ENCODE assay signal across 7 mouse cellular contexts in genomic region chr7:44398570-44398969, GRCm38 (mm10). TPM values are rescaled to one million over a fixed set of nuclear protein-coding genes. Genes with fewer than 3 reads are reported as not detected.
DNase-seq lines count a peak whose midpoint lies in the region; ATAC-seq and TF ChIP-seq lines count a peak whose summit lies in the region.

No protein-coding gene starts in this region.

- 22% methylated on average over 3 of the region's 3 CpGs for WGBS in lung, embryonic 15.5 days

- no peaks in the 10 kb centered on the region for H3K9me3 ChIP-seq in G1E (replicated peaks)
- no peaks in the 10 kb centered on the region for H3K9me3 ChIP-seq in lung, embryonic 15.5 days

- no peak overlapping the region for H3K9ac ChIP-seq in lung, embryonic 15.5 days

- H3ac ChIP-seq in C2C12 (ENCODE audit: control insufficient read depth, insufficient read length, low read depth) = no peak overlapping the region

- 0 out of 2 replicates have a peak, but pooled peaks cover 2% of the 10 kb centered on the region for H3K4me1 ChIP-seq in G1E (ENCODE audit: insufficient read depth, low read depth, low read length)
- no peaks in the 10 kb centered on the region for H3K4me1 ChIP-seq in lung, embryonic 15.5 days

- peaks cover 40% of the 10 kb centered on the region for H3K27me3 ChIP-seq in C2C12 (ENCODE audit: control insufficient read depth, insufficient read depth, insufficient read length)
- H3K27me3 ChIP-seq in G1E (ENCODE audit: insufficient read depth, low read length) = peaks cover 25% of the 10 kb centered on the region
- H3K27me3 ChIP-seq in lung, embryonic 15.5 days = no peaks in the 10 kb centered on the region; the same call in 1 of the 2 replicates

- no peak overlapping the region for H3K4me2 ChIP-seq in lung, embryonic 15.5 days

- H3K4me3 ChIP-seq in C2C12 (ENCODE audit: insufficient read depth, poor library complexity, severe bottlenecking) (no peak overlapping the region), G1E (ENCODE audit: low read depth, low read length) (no peak overlapping the region)
- H3K4me3 ChIP-seq in lung, embryonic 15.5 days = no peak overlapping the region

- H3K36me3 ChIP-seq in C2C12 (ENCODE audit: control insufficient read depth, insufficient read depth) (no peaks in the 10 kb centered on the region), G1E (replicated peaks) (no peaks in the 10 kb centered on the region)
- no peaks in the 10 kb centered on the region for H3K36me3 ChIP-seq in lung, embryonic 15.5 days

- no peak for ATAC-seq in G1E (ENCODE audit: extremely low read depth, insufficient number of reproducible peaks, low FRiP score, poor library complexity, severe bottlenecking)
- peak; percentile 56 for ATAC-seq in lung, embryonic 15.5 days (ENCODE audit: borderline replicate concordance, extremely low read depth, low FRiP score, low TSS enrichment)

- H3K27ac ChIP-seq in lung, embryonic 15.5 days = no peak overlapping the region

- H3K79me2 ChIP-seq in C2C12 (ENCODE audit: control insufficient read depth, insufficient read depth) = no peaks in the 10 kb centered on the region

- TF ChIP-seq CTCF in C2C12 (IDR thresholded peaks at IDR 0.05; ENCODE audit: control insufficient read depth, insufficient read depth, insufficient read length) (peak; percentile 23), G1E (IDR thresholded peaks at IDR 0.05; ENCODE audit: low read depth, low read length) (0 out of 2 replicates have a peak, but pooled peaks have one; percentile 7)

- no peaks in the 10 kb centered on the region for H3K79me3 ChIP-seq in C2C12 (ENCODE audit: low read depth)

- peak; percentile 31 for DNase-seq in G1E (ENCODE audit: low spot score)
- DNase-seq in cerebellum, adult 8-10 months = peak; percentile 70
- peak; percentile 38 for DNase-seq in gastrocnemius, postnatal 25 days
- peak; percentile 21 to 60 for DNase-seq in kidney, adult 8-10 months
- DNase-seq in retina, embryonic 14.5 days (ENCODE audit: low spot score) = peak; percentile 74

TF ChIP-seq in C2C12, 6 proteins besides CTCF, POLR2A, EP300 and RAD21:
- TF ChIP-seq USF1 (IDR thresholded peaks at IDR 0.05; ENCODE audit: low read depth) = no peak
- TF ChIP-seq CEBPB (IDR thresholded peaks at IDR 0.05; ENCODE audit: low read depth) = no peak
- TF ChIP-seq FOSL1 (IDR thresholded peaks at IDR 0.05; ENCODE audit: insufficient read depth, low read length, poor library complexity, severe bottlenecking) = no peak
- no peak for TF ChIP-seq MYOG (IDR thresholded peaks at IDR 0.05; ENCODE audit: control insufficient read depth, extremely low read depth, insufficient read length)
- no peak for TF ChIP-seq MYOD1 (IDR thresholded peaks at IDR 0.05; ENCODE audit: control insufficient read depth, insufficient read length, low read depth)

RNA-seq across cellular contexts. Expression of gene 1700008O03Rik, which starts 12.9 kb away (rescaled TPM):
- polyA plus RNA-seq in C2C12 (2012; fragmentation: generic; extraction: Trizol) (0.11 TPM), G1E (2012) (0.49 and 0.61 TPM in 2 replicates)
- total RNA-seq in G1E (2014; fragmentation: Nextera tagmentation) (2.5 TPM in 1 of 2 replicates, not detected in the other), G1E (2017) (0.11 and 0.41 TPM in 2 replicates)
- not detected for total RNA-seq in gastrocnemius, postnatal 25 days (2021)
- 1.1 and 1.4 TPM in 2 replicates for polyA plus RNA-seq in lung, embryonic 15.5 days (2015; fragmentation: Nextera tagmentation; extraction: Ambion mirVana)

RNA-seq across cellular contexts. Expression of gene Syt3, which starts 14.7 kb away (rescaled TPM):
- polyA plus RNA-seq in C2C12 (2012; fragmentation: generic; extraction: Trizol) (not detected), G1E (2012) (0.02 TPM in 1 of 2 replicates, not detected in the other)
- total RNA-seq in G1E (2014; fragmentation: Nextera tagmentation) (not detected in 2 replicates), G1E (2017) (not detected in 2 replicates)
- total RNA-seq in gastrocnemius, postnatal 25 days (2021) = 1 to 10 TPM; 1.1 to 1.8 TPM
- 2.1 and 2.3 TPM in 2 replicates for polyA plus RNA-seq in lung, embryonic 15.5 days (2015; fragmentation: Nextera tagmentation; extraction: Ambion mirVana)

RNA-seq across cellular contexts. Expression of gene Lrrc4b, which starts 30.2 kb away (rescaled TPM):
- polyA plus RNA-seq in C2C12 (2012; fragmentation: generic; extraction: Trizol) (not detected), G1E (2012) (not detected in 2 replicates)
- total RNA-seq in G1E (2014; fragmentation: Nextera tagmentation) (not detected in 2 replicates), G1E (2017) (0.05 TPM in 1 of 2 replicates, not detected in the other)
- total RNA-seq in gastrocnemius, postnatal 25 days (2021) = under 1 TPM; 0.24 to 0.43 TPM
- 0.88 and 0.98 TPM in 2 replicates for polyA plus RNA-seq in lung, embryonic 15.5 days (2015; fragmentation: Nextera tagmentation; extraction: Ambion mirVana)
